Mouse (Mus musculus): ENCODE measurements at regions not wholly inside any gene's neighbourhood (a gene's known extent, or its start where the extent isn't known, plus 50 kb on each side); places are given as distances from the start of the nearest gene placed in this dataset.

DNA sequence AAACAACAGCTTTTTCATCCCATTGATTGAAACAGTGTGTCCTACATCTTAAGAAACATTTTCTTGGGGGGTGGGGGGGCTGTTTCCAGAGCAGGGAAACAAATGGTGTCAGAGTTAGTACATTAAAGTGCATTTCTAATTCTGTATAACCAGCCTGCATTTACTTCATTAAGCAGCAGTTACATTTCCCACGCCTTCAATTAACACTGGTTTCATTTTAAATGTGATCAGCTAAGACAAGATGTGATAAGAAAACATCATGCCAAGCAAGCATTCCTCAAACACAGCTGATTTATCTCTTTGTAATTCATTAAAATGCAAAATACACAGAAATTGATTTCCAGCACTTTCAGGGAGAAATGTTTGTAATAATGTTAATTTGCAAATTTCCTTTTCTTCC, 122.0 kb downstream of the Olfr1505 start:
- no peak for DNase-seq (ENCODE audit: low spot score in 2 of 2)

DNA sequence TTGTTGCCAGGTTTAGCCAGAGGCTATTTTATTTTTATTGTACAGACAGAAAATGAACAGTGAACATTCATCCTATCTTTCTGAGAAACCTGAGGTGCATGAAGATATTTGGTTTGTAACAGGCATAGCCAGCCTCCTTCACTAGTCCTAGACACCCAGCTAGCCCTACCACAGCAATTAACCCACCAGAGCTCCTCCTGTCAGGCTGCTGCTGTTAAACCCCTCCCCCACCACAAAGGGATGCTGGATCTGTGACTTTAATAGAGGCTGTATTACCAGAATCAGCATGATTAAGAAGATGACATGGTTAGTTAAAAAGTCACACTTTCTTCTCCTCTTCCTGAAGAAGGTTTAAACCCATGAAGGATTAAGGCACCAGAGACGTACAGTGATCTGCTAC, 122.5 kb downstream of the Olfr1505 start:
- no peak for DNase-seq (ENCODE audit: low spot score in 2 of 2)

DNA sequence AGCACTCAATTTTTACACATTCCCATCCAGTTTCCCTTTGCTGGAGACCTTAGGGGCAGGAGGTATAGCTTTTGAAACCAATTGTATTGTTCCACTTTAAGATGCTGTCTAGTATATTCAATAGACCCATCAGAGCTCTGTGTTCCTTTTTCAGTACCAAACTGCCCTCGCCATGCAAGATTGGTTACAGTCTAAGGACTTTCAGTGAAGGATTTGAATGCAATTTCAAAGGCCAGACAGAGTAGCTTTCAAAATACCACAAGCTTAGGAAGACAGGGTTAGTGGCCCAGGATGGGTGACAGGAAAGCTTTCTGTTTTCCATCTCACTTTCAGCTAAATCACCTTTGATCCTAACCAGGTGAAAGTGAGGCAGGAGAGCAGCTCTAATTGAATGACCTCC, 123.4 kb downstream of the Olfr1505 start:
- no peak for DNase-seq (ENCODE audit: low spot score in 2 of 2)

DNA sequence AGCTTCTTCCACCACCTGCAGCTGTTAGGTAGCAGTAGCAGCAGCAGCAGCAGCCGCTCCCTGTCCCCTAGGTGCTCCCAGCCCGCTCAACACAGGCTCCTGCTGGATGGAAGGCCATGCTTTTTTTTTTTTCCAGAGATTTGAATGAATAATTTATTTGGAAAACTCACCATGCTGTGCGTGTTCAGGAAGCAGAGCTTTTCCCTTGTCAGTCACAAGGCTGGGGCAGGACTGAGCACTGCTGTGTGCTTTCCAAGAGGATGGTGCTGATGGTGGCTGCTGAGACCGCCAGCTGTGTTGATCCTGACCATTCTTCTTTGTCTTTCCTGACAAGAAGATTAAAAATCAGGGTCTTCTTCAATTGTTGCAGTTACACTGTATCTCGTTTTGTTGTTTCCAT, 129.4 kb downstream of the Olfr1505 start:
- no peak for DNase-seq (ENCODE audit: low spot score in 2 of 2)

DNA sequence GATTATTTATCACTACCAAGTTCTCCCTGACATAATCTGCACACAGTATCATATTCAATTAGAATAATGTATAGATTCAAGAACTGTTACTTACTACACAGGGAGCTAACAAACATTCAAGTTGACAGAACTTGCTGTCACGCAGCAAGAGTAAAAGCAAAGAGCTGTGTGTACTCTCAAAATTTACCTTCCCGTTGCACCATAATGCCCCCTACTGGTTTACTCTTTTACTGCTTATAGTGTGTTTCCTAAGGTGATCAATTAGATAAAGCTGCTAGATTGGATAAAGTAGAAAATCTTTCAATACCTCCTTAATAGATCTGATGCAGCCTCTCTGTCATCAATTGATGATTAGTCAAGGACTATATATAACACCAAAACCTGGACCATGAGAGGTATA, 132.1 kb downstream of the Olfr1505 start:
- DNase-seq (ENCODE audit: low spot score in 2 of 2): no peak

DNA sequence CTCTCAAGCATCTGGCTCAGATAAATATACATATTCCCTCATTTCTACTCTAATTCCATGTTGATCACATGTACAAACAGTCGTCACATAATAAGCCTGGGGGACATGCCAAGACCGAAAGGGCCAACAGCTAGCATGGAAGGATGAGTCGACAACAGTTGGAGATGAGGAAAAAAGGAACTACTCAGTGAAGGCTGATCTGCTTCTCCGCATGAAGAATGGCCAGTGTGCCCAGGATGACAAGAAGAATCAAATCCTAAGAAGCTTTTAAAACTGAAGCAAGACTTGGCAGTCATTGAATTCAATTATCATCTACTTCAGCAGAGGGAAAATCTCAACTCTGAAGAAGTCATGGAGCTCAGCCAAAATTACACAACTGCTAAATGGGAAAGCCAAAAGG, 138.7 kb downstream of the Olfr1505 start:
- no peak for DNase-seq (ENCODE audit: low spot score in 2 of 2)

DNA sequence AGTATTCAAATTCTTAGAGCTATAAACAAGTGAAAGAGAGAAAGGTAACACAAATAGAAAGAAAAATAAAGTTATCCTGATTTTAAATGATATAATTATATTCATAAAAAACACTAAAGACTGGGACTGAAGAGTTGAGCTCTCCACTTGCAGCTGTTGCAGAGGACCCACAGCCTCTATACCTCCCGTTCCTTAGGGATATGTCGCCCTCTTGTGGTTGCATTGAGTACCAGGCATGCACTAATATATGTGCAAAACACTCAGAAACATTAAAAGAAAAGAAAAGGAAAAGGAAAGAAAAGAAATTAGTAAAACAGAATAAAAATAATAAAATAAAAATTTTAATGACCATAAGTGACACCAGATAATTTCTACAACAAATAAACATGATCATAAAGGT, 167.2 kb downstream of the Olfr1505 start:
- no peak for DNase-seq (ENCODE audit: low spot score in 2 of 2)

DNA sequence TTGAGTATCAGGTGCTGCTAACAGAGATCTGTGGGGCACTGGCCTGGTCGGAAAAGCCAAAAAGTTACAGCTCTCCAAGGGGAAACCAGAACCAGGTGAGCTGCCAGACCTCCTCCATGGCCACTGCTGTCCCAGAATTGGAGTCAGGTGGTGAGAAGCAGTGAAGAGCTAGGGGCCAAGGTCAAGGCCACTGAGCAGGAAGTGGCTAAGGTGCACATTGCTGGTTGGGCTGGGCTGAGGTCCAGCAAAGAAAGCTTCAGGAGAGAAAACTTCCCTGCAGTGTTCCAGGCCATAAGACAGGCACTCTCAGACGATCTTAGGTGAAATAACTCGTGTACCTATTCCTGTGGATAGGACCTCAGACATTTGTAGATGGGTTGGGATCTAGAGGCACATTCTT, 171.4 kb downstream of the Olfr1505 start:
- DNase-seq (ENCODE audit: low spot score in 2 of 2): no peak

DNA sequence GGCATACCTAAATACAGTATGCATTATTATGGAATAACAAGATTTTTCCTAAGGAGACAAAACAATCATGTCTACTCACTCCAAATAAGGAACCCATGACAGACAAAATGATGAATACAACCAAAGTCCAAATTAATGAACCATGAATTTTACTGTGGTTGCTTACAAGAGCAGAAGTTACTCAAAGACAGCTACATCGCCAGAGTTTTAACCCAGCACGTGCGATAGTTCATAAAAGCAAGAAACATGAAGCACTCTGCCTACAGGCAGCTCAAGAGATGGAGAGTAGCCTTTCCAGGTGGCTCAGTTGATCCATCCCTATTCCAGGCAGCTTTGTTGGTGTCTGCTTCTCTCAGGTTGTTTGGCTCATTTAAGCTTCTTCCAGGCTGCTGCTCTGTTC, 176.8 kb downstream of the Olfr1505 start:
- DNase-seq (ENCODE audit: low spot score in 2 of 2): no peak

DNA sequence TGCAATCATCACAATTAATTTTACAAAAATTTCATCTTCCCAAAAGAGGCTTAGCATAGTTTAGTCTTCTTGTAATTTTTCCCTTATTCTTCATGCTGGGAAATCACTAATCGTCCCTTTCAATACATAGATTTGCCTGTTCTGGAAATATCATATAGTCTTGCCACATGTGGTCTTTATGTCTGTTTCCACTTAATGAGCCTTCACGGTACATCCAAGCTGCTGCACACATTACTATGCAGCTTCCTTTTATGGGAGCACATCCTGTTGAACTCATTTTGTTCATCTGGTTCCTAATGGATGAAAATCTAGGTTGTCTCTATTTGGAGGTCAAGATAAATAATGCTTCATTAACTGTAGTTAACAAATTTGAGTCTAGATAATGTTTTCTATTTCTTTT, 180.9 kb downstream of the Olfr1505 start:
- no peak for DNase-seq (ENCODE audit: low spot score in 2 of 2)

DNA sequence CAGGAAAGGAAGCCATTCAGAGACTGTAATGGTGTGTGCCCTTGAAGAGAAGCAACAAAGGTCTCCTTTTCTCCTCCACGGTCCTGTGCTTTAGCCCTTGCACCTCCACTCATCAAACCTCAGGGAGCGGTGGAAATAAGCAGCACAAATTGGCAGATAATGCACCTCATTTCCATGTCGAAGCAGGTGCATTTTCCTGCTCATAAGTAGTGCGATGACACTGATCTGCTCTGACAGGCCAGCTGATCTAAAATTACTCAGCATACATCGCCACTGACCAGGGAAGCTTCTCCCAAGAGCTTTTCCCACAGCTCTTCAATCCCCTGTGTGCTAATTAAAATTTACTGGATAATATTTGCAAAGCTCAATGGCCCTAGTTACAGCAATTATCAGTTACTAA, 182.9 kb downstream of the Olfr1505 start:
- DNase-seq (ENCODE audit: low spot score in 2 of 2): no peak

DNA sequence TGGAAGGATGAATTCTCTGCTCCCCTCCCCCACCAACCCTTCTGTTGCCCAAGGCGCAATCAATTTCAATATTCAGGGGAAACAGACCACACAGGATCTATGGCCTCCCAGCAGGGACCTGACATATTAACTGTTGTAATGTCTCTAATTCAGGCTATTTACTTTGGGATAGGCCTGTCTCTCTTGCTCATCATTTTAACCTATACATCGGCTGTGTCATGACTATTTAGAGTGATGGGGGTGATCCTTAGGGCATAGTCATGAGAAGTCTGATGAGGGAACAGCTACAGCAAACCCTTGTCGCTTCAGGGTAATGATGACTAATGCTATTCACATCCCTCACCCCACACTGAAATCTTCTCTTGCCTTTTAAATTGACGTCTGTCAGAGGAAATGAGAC, 195.8 kb downstream of the Olfr1505 start:
- no peak for DNase-seq (ENCODE audit: low spot score in 2 of 2)

DNA sequence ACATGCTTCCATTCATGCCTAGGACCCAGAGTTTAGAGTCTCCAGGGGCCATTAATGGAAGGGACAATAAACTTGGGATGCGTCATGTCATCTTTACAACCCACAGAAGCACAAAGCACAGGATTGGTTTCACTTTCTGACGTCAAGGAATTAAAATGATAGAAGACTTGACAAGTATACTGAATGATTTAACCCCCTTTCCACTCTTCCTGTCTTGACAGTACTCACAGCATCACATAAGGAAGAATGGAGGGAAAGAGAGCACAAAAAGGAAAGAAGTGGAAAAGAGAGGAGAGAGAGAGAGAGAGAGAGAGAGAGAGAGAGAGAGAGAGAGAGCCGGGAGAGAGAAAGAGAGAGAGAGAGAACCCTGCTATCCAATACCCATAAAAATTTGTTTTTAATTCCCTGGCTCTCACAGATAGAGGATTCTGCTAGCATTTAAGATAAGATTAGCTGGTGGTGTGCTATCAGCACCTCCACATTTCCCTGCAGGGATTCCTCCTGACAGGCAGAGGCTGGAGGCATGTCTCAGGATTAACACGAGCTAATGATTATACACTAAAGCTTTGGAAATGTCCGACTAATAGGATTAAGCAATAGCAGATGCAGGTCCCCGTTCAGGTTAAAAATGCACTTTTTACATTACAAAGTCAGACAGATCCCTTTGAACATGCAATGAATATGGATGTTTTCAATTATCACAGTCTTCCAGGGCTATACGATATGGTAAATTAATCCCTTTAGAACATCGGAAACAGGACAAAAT, 210.2 kb downstream of the Olfr1505 start:
- no peak for DNase-seq (ENCODE audit: low spot score in 2 of 2)

DNA sequence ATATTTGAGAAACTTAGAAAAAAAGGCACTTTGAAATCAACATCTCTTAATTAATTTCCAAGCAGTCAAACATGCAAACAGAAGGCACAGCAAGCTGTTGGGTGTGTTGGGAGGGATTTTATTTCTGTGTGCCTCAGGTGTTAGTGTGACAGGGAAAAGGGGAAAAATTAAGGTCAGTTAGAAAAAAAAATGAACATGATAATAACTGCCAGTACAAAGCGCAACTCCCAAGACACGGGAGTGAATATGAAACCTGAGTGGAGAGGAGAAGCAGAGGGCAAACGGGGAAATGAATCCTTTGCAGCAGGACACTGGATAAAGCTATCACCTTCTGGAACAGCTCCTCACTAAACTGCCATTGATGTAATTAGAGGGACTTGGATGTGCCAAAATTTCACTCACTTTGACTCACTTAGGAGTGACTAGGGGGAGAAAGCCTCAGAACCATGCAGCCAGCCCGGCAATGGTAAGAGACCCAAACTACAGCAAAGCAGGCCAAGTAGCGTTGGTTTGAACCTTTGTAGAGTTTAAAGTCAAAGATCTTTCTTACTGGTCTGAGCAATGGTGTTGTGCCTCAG, 211.0 kb downstream of the Olfr1505 start:
- DNase-seq (ENCODE audit: low spot score in 2 of 2): no peak

DNA sequence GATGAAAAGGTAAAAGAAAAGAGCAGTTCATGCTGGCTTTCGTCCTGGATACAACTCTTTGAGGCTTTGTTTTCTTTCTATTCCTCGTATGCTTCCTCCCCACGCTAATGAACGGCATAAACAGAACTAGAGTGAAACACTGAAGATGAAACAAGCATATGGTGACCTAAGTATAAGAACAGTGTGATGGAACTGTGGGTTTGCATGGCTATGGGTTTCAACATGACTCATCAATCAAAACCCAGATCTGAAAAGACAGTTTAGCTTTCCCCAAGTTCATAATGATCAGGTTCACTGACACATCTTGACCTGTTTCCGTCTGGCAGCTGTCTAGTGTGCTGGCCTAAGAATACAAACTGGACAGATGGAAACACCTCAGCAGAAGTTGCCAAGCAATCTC, 211.7 kb downstream of the Olfr1505 start:
- no peak for DNase-seq (ENCODE audit: low spot score in 2 of 2)

DNA sequence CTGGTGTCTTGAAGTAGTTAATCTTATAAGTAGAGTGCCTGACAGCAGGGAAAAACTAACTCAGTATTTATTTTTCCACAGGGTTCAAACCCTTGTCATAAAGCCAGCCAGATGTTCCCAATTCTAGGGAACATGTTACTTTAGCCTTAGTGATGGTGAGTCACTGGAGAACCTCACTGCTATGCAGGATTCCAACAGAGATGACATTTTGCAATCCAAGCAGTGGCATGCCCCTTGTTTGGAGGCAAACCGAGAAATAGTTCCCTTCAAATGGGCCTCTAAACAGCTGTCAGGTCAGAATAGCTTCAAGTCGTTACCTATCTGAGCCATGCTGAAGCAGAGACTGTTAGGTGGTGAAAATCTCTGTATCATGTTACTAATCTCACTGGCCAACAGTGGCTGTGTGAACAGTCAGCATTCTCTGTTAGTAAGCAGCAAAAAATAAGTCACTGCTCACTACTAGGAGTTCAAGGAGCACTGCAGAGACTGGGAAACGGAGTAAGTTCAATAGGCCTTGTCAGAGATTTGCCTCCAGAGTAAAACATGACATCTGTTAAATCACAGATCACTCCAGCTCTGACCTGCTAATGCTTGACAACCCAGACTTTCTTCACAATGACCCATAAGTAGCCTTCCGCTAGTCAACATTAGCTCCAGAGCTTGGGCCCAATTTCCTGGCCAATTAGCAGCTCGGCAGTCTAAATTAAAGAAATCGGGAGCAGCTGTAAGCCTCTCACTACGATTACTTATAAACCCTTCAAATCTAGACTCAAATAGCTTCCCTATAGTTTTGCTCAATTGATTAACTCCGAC, 215.3 kb downstream of the Olfr1505 start:
- DNase-seq (ENCODE audit: low spot score in 2 of 2): no peak

DNA sequence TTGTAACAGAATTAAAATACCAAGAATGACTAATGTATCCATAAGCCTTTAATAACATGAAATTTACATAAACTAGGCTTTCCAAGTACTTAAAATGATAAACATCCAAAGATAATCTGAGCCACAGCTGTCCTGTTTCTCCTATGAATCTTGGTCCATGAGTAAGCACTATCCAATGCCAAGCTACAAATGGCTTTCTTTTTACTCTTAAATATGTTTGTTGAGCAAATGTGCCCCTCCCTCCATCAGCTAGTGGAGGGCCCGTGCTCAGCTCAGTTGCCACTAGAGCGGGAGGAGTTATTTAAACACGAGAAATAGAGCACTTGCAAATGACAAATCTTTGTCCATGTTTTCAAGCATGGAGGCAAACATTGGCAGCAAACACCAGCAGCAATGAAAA, 247.9 kb downstream of the Olfr1505 start:
- DNase-seq (ENCODE audit: low spot score in 2 of 2): no peak

DNA sequence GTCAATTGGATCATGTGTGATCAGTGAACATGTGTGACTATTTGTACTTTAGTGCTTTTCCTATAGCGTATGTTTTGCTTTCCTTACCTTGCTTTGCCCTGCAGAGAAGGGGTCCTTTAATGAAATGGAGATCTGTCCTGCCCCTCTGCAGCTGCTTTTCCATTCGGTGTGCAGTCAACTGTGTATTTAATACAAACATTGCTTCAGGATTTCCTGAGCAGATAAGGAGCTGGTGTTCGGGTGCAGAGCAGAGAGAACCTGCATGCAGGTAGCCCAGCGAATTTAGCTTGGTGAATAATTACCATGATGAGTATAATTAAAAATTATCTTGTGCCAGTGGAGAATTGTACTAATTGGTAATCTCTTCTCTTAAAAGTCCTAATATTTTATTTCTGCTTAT, 249.4 kb downstream of the Olfr1505 start:
- no peak for DNase-seq (ENCODE audit: low spot score in 2 of 2)

DNA sequence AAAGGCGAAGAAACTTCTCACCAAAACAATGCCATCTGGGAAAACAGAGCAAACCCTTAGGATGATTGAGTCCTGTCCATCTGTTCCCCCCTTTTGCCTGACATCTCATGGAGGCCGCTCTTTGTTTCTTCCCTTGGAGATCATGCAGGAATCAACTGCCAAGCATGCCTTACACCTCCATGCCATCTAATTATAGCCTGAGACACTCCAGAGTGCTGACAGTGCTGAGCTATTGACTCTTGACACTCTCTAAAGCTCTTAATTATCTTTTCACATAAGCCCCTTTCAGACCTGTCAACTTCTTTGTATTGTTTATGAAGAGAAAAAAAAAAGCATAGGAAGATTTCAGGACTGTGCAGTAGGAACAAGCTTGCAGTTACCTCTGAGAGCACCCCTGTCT, 252.4 kb downstream of the Olfr1505 start:
- no peak for DNase-seq (ENCODE audit: low spot score in 2 of 2)

DNA sequence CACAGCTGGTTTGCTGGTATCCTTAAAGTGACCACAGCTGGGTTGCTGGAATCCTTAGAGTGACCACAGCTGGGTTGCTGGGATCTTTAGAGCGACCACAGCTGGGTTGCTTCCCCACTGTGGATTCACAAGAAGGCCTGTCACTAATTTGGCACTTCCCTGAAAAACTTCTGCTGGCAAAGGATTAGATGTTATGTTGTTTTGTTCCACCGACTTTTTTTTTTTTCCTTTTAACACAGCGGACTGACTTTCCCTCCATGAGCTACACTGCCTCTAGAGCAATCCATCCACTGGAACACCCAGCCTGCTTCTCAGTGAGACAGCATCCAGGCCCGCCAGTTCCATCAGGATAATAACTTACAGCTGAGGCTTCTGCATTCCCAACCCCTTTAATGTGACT, 266.9 kb downstream of the Olfr1505 start:
- peak in 1 of 2 experiments; percentile 49 for DNase-seq (ENCODE audit: low spot score in 2 of 2)

DNA sequence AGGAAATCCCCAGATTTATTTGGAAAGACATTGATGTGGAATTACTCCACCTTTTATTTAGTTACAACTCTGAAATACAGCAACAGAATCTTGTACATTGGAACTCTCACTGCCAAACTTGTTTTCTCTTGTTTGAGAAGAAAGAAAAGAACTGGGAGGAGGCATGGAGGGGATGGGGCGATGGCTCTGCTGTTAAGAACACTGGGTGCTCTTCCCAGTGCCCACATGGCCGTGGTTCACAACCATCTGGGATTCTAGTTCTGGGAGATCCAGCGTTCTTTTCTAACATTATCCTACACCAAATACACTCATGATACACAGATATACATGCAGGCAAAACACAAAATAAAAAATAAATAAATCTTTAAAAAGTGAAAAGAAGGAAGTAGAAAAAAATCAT, 267.6 kb downstream of the Olfr1505 start:
- DNase-seq (ENCODE audit: low spot score in 2 of 2): no peak

DNA sequence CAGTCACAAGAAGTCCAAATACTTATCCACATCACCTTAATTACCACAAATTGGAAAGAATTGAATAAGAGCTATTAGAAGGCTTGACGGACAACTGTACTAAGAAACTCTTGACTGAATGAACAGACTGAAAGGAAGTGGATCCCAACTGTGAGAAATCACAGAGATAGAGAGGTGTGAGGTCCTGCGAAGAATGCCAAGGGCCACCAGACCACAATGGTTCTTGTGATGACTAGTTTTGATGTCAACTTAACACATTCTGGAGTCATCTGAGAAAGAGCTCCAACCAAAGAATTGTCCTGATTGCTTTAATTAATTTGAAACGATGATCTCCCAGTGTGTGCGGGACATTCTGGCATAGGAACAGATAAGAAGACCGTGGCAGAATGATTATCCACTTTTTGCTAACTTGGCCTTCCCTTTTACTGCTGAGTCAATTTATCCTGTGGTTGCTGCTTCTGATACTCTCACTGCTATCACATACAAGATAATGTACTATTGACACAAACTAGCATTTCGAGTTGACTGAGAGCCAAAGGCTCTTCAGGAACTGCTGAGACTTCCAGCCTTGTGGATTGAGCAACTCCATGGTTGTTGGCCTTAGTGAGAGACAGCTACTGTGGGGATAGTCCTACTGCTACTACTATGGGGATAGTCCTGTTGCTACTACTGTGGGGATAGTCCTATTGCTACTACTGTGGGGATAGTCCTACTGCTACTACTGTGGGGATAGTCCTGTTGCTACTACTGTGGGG, 268.5 kb downstream of the Olfr1505 start:
- DNase-seq (ENCODE audit: low spot score in 2 of 2): no peak

Data from urinary bladder, postnatal 4 days (tissue).